Mouse (Mus musculus): Measurements from ENCODE around the gene Ern1. TPM values are rescaled to one million over a fixed set of nuclear protein-coding genes. Genes with fewer than 3 reads are reported as not detected.

The Ern1 gene
- 6.8 and 7.6 TPM in 2 replicates for polyA plus RNA-seq (2015; fragmentation: Nextera tagmentation; extraction: Ambion mirVana)

DNA sequence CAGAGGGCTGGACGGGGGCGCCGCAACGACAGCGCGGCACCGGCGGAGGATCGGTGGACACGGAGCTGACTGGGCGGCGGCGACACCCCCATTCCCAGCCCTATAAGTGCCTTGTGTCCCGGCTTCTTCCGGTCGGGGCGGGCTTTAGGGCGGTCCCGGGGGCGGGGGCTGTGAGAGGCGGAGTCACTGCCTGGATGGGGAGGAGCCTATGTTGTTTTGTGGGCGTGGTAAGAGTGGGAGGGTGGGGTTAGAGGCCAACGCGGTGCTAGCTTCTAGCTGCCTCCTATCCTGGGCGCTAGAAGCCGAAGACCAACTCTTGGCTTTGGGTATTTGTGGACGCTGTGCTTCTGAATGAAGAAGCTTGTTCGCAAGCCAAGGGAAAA lies at the start of gene Ern1:
Ern1 (minus strand) TSS at position 120 of the 383 bp plus-strand sequence.
- Histone ChIP-seq H3K27me3 (no peaks in the 10 kb centered on the region), H3K9ac (peak within 1 kb of the TSS; percentile 92), H3K4me1 (peaks cover 16% of the 10 kb centered on the region), H3K9me3 (no peaks in the 10 kb centered on the region), H3K27ac (peak within 1 kb of the TSS; percentile 84), H3K4me2 (replicated peaks) (peak within 1 kb of the TSS; percentile 68), H3K36me3 (no peaks in the 10 kb centered on the region), H3K4me3 (peak within 1 kb of the TSS; percentile 95)
- under 1% methylated on average over 28 of the region's 28 CpGs for WGBS
- peak; percentile 97 for ATAC-seq (ENCODE audit: low FRiP score, low read depth)

DNA sequence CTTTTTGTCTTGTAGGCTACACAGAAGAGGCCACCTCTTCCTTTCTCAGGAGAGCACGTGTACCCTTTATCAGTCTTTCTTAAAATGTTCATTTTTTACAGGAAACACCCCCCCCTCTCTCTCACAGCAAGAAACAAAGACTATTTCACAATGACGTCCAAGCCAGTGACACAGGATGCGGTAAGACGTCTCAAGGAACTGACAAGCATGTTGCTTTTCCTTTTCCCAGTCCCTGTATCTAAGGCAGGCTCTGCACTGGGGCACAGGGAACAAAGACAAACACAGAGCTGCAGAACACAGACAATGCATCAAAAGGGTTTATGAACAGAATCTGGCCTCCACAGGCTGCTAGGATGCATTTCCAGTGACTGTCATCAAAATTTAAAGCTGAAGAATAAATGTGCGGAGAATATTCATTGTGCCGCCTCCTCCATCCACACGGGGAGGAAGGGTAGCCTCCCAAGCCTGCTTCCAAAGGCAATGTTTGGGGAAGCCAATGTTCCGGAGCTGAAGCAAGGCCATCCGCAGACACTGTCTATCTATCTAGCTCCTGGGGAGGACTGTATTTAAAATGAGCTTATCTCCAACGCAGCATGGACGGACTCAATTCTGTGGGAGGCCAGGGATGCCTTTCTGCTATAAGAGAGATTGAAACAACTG lies 48.7 kb upstream of the Ern1 start:
- H3K9ac ChIP-seq: no peak overlapping the region
- WGBS: 77% methylated on average over 11 of the region's 11 CpGs
- no peak overlapping the region for H3K4me3 ChIP-seq
- ATAC-seq (ENCODE audit: low FRiP score, low read depth): no peak
- peaks cover 10% of the 10 kb centered on the region for H3K4me1 ChIP-seq
- H3K9me3 ChIP-seq: no peaks in the 10 kb centered on the region
- peak overlapping the region; percentile 67; the same call in 1 of the 2 replicates for H3K27ac ChIP-seq
- H3K36me3 ChIP-seq: peaks cover 31% of the 10 kb centered on the region
- no peaks in the 10 kb centered on the region for H3K27me3 ChIP-seq
- no peak overlapping the region for H3K4me2 ChIP-seq (replicated peaks)

DNA sequence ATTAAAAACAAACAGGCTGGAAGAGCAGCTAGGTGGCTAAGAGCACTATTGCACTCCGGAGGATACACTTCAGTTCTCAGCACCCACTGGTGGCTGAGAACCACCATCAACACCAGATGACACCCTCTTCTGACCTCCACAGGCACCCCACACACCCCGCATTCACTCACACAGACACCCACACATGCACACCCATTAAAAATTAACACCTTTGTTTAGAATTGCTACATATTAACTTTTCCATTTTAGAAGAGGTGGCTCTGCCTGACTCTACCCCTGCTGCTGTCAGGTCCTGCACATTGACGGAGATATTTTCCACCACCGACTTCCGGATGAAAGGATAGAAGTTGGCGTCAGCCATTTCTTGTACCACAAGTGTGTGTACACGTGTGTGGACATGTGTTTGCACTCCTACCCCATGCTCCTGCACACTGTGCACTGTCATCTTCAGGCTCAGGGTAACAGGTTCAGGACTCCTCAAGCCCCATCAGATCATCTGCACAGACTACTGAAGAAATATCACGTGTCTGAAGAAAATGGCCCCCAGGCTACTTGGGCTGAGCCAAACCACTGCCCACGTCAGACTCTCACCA lies 48.1 kb upstream of the Ern1 start:
- WGBS: 85% methylated on average over 9 of the region's 9 CpGs
- H3K4me3 ChIP-seq: no peak overlapping the region
- H3K4me2 ChIP-seq (replicated peaks): no peak overlapping the region
- no peaks in the 10 kb centered on the region for H3K9me3 ChIP-seq
- H3K9ac ChIP-seq: no peak overlapping the region
- H3K36me3 ChIP-seq: peaks cover 35% of the 10 kb centered on the region
- no peaks in the 10 kb centered on the region for H3K27me3 ChIP-seq
- H3K4me1 ChIP-seq: peaks cover 4% of the 10 kb centered on the region
- no peak overlapping the region for H3K27ac ChIP-seq
- no peak for ATAC-seq (ENCODE audit: low FRiP score, low read depth)

DNA sequence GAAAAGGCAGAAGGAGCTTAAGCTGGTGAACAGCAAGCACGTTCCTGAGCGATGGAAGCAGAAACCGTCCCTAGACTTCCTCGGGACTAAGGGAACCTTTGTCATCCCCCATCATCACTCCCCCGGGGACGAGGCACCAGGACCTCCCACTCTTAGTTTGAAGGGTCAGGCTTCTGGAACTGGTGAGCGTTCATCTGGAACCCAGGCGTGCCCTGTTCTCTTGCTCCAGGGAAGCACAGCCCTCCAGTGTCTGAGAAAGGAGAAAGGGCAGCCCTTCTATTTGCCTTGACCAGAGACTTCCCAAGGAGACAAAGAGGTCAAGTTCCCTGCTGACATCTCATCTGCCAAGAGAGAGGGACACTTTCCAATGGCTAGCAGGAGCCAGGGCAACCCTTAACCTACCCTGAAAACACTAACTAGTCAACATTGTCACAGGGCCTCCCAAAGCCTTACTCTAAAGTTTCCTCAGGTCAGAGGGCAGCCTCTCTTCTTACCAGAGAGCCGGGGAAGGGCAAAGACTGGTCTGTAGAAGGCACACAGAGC lies 44.7 kb upstream of the Ern1 start:
- Histone ChIP-seq H3K9me3 (no peaks in the 10 kb centered on the region), H3K36me3 (peaks cover 26% of the 10 kb centered on the region), H3K9ac (no peak overlapping the region), H3K4me1 (no peaks in the 10 kb centered on the region; the same call in 1 of the 2 replicates), H3K4me3 (no peak overlapping the region), H3K27me3 (no peaks in the 10 kb centered on the region), H3K4me2 (replicated peaks) (no peak overlapping the region), H3K27ac (no peak overlapping the region)
- no peak for ATAC-seq (ENCODE audit: low FRiP score, low read depth)
- WGBS: 80% methylated on average over 9 of the region's 9 CpGs

DNA sequence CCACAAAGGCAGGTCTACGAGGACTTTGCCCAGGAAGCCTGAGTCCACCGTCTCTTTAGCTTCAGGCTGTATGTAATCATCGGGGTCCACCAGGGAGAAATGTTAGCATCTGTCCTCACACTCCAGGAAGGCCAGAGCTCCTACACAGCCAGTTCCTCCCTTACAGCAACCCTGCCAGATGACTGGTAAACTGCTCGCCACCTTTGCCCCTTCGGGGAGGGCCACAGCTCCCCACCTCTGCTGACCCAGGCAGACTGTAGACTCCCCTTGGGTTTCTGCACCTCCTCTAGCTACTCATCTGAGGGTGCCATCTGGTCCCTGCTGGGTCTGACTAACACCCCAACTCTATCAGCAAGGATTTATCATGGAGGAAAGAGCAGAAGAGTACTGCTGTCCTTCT lies 42.1 kb upstream of the Ern1 start:
- Histone ChIP-seq H3K4me2 (replicated peaks) (no peak overlapping the region), H3K9me3 (no peaks in the 10 kb centered on the region), H3K36me3 (peaks cover 26% of the 10 kb centered on the region), H3K27ac (no peak overlapping the region), H3K4me3 (no peak overlapping the region), H3K4me1 (peaks cover 6% of the 10 kb centered on the region), H3K27me3 (no peaks in the 10 kb centered on the region), H3K9ac (no peak overlapping the region)
- 80% methylated on average over 5 of the region's 5 CpGs for WGBS
- ATAC-seq (ENCODE audit: low FRiP score, low read depth): no peak

DNA sequence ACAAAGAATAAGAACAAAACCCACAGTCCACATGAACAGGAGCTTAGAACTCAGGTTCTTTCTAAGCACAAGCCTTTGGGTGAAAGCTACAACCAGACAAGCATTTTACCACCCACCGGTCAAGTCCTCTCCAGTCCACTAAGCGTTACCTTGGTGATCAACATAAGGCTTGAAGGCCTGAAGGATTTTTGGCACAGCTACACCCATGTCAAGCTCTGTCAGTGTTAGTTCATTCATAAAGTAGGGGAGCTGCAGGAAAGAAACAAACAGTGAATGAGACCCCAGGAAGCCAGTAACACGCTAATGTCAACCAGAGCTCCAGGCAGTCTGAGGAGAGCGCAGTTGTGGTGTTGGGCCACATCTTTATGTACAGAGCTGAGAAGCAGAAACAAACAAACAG lies 41.5 kb upstream of the Ern1 start:
- H3K27ac ChIP-seq: no peak overlapping the region
- 81% methylated on average over 4 of the region's 4 CpGs for WGBS
- no peak for ATAC-seq (ENCODE audit: low FRiP score, low read depth)
- H3K9ac ChIP-seq: no peak overlapping the region
- peaks cover 26% of the 10 kb centered on the region for H3K36me3 ChIP-seq
- H3K4me2 ChIP-seq (replicated peaks): no peak overlapping the region
- peaks cover 6% of the 10 kb centered on the region for H3K4me1 ChIP-seq
- no peaks in the 10 kb centered on the region for H3K27me3 ChIP-seq
- no peak overlapping the region for H3K4me3 ChIP-seq
- H3K9me3 ChIP-seq: no peaks in the 10 kb centered on the region

DNA sequence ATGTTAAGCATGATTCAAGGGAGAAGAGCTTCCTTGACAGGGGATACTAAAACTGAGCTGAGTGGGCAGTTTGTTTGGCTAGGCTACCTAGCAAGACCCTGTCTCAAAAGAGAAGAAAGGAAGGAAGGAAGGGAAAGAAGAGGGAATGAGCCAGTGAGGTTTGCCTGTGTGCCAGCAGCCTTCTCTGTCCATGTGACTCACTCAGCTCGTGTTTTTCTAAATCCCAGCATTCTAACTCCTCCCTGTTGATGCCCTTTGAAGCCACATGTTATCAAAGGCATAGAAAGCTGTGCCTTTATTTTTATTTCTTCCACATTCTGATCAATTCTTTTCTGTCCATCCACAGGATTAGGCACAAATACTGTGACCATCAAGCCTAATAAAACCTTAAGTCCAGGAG lies 40.3 kb upstream of the Ern1 start:
- ATAC-seq (ENCODE audit: low FRiP score, low read depth): no peak
- Histone ChIP-seq H3K4me3 (no peak overlapping the region), H3K9me3 (no peaks in the 10 kb centered on the region), H3K4me1 (peaks cover 6% of the 10 kb centered on the region; the same call in 1 of the 2 replicates), H3K27ac (no peak overlapping the region), H3K4me2 (replicated peaks) (no peak overlapping the region), H3K36me3 (peaks cover 20% of the 10 kb centered on the region), H3K27me3 (no peaks in the 10 kb centered on the region), H3K9ac (no peak overlapping the region)
- 28% methylated on average over 1 of the region's 1 CpGs for WGBS

DNA sequence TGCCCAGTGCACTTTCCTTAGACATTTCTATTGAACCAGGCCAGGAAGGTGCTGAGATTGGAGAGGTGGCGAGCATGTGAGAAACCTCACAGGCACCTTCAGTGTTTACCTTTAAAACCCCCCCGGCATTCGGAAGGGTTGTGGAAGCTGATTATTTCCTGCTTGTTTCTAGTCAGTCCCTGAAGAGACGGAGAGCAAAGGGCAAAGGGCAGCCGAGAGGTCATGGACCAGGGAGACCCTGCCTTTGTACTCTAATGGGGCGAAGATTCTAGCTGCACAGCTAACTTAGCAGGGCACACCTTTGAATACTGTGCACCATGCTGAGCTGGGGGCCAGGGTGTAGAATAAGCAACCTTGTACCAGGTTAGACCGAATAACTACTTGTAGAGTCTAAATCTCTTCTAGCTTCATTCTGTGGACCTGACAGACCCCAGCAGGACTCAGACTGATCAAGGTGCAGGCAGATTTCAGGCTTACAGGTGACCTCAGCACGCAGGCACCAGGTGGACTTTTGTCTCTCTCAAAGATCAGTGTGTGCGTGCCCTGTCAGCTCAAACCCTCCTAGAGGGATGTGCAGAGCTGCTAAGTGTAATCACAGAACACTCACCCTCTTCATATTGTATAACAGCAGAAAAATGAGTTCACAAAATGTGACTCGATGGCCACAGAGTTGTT lies 39.6 kb upstream of the Ern1 start:
- no peak overlapping the region for H3K4me2 ChIP-seq (replicated peaks)
- H3K9me3 ChIP-seq: no peaks in the 10 kb centered on the region
- WGBS: 45% methylated on average over 10 of the region's 10 CpGs
- peaks cover 6% of the 10 kb centered on the region; the same call in 1 of the 2 replicates for H3K4me1 ChIP-seq
- 0 out of 2 replicates have a peak overlapping the region, but pooled peaks have one; percentile 19 for H3K9ac ChIP-seq
- ATAC-seq (ENCODE audit: low FRiP score, low read depth): no peak
- H3K4me3 ChIP-seq: no peak overlapping the region
- H3K27me3 ChIP-seq: no peaks in the 10 kb centered on the region
- no peak overlapping the region for H3K27ac ChIP-seq
- peaks cover 13% of the 10 kb centered on the region; the same call in 1 of the 2 replicates for H3K36me3 ChIP-seq

DNA sequence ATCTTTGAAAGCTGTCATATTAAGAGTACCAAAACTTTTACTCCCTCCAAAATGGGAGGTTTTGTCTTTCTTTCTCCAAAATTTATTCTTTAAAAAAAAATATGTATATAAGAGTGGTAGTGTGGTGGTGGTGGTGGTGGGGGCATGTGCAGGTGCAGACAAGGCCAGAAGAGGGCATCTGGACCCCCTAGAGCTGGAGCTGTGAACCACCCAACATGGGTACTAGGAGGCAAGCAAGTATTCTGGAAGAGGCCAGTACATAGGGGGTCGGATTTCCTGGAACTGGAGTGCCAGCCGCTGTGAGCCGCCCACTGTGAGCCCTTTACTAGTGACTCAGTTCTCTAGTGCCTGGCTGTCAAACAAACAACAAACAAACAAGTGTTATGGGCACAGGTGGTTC lies 34.9 kb upstream of the Ern1 start:
- 33% methylated on average over 3 of the region's 3 CpGs for WGBS

DNA sequence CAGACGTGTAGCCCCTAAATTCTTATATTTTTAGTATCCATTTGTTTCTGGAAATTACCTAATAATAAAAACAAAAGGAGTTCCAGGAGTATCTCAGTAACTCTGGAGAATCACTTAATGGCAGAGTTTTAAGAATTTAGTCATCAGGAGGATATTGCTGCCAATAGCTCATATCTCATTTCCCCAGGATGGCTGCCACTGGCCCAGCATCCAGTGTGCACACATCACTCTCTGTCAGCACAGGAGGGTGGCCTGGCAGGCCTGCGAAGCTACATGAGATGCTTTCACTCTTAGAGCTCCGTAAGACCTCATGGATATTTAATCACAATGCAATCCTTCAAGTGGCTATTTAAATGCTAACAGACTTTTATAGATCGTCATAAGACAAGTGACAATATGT lies 34.0 kb upstream of the Ern1 start:
- H3K36me3 ChIP-seq: no peaks in the 10 kb centered on the region; the same call in 1 of the 2 replicates
- no peaks in the 10 kb centered on the region for H3K9me3 ChIP-seq
- no peak overlapping the region for H3K9ac ChIP-seq
- 45% methylated on average over 4 of the region's 4 CpGs for WGBS
- H3K4me3 ChIP-seq: no peak overlapping the region
- no peak for ATAC-seq (ENCODE audit: low FRiP score, low read depth)
- H3K27me3 ChIP-seq: no peaks in the 10 kb centered on the region
- H3K4me2 ChIP-seq (replicated peaks): no peak overlapping the region
- H3K27ac ChIP-seq: no peak overlapping the region
- peaks cover 29% of the 10 kb centered on the region for H3K4me1 ChIP-seq

More for the DNA sequence above, 34.9 kb upstream of the Ern1 start:
- no peak overlapping the region for H3K27ac ChIP-seq
- no peak overlapping the region for H3K4me3 ChIP-seq
- no peaks in the 10 kb centered on the region; the same call in 1 of the 2 replicates for H3K36me3 ChIP-seq
- no peak overlapping the region for H3K9ac ChIP-seq
- H3K4me1 ChIP-seq: peaks cover 32% of the 10 kb centered on the region
- ATAC-seq (ENCODE audit: low FRiP score, low read depth): no peak
- no peaks in the 10 kb centered on the region for H3K27me3 ChIP-seq
- no peaks in the 10 kb centered on the region for H3K9me3 ChIP-seq
- H3K4me2 ChIP-seq (replicated peaks): no peak overlapping the region

DNA sequence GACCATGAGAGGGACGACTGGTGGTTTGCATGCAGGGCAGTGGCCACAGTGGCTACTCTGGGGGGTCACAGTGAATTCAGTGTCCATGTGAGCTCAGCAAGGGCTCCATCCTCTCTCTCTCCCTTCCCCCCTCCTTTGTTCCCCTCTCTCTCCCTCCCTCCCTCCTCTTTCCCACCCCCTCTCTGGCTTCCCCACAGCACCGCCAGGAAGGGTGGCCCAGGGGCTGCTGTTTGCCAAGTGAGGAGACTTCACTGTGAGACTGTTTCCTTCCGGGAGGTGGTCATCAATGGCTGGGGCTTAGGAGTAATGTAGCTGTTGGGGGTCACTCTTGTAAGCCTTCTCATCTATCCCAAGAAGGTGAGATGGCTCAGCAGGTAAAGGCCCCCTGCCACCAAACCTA lies 32.8 kb upstream of the Ern1 start:
- Histone ChIP-seq H3K9me3 (no peaks in the 10 kb centered on the region), H3K4me2 (replicated peaks) (no peak overlapping the region), H3K36me3 (no peaks in the 10 kb centered on the region; the same call in 1 of the 2 replicates), H3K9ac (no peak overlapping the region), H3K4me3 (no peak overlapping the region), H3K27ac (no peak overlapping the region), H3K27me3 (no peaks in the 10 kb centered on the region), H3K4me1 (peaks cover 31% of the 10 kb centered on the region)
- ATAC-seq (ENCODE audit: low FRiP score, low read depth): no peak
- 26% methylated on average over 3 of the region's 3 CpGs for WGBS

DNA sequence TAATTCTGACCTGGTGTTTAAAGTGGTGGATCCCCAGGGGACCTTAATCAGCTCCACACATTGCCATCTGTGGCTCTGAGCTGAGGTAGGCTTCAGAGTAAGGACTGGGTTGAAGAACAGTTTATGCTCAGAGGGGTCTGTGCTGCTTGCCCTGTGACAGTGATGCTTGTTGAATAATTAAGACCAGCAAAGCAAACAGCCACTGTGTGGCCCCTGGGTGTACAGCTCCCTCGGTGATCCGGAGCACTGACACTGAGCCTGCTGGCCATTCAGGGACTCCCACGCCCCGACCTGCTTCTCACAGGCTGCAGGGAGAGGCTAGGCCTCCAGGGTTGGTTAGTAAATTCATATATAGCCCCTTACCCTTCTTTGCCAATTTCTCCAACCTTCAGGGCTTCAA lies 31.9 kb upstream of the Ern1 start:
- no peaks in the 10 kb centered on the region for H3K27me3 ChIP-seq
- peaks cover 40% of the 10 kb centered on the region for H3K4me1 ChIP-seq
- H3K27ac ChIP-seq: no peak overlapping the region; the same call in 1 of the 2 replicates
- H3K9me3 ChIP-seq: no peaks in the 10 kb centered on the region
- WGBS: 24% methylated on average over 4 of the region's 4 CpGs
- no peak overlapping the region for H3K4me2 ChIP-seq (replicated peaks)
- H3K36me3 ChIP-seq: no peaks in the 10 kb centered on the region
- no peak for ATAC-seq (ENCODE audit: low FRiP score, low read depth)
- no peak overlapping the region for H3K4me3 ChIP-seq
- H3K9ac ChIP-seq: no peak overlapping the region
